Mouse (Mus musculus): ENCODE measurements around the gene Tlr3. TPM values are rescaled to one million over a fixed set of nuclear protein-coding genes. Genes with fewer than 3 reads are reported as not detected.

Tlr3 gene
- 1.0 and 1.2 TPM in 2 replicates for polyA plus RNA-seq (2015; fragmentation: Nextera tagmentation; extraction: Ambion mirVana)

GRCm38 (mm10) chr8:45410882-45411281, at the start of gene Tlr3:
TSS of gene Tlr3 (minus strand) at chr8:45411080.
- H3K4me1 ChIP-seq = peaks cover 6% of the 10 kb centered on the region
- no peaks in the 10 kb centered on the region for H3K36me3 ChIP-seq
- H3K9me3 ChIP-seq = no peaks in the 10 kb centered on the region
- no peaks in the 10 kb centered on the region for H3K27me3 ChIP-seq
- peak within 1 kb of the TSS; percentile 51 for H3K27ac ChIP-seq
- H3K4me2 ChIP-seq = peak within 1 kb of the TSS; percentile 53
- peak within 1 kb of the TSS; percentile 43 for H3K4me3 ChIP-seq
- H3K9ac ChIP-seq = peak within 1 kb of the TSS; percentile 40; the same call in 1 of the 2 replicates
- no peak for ATAC-seq (ENCODE audit: insufficient number of reproducible peaks, low FRiP score, low TSS enrichment, low read depth)
- 43% methylated on average over 2 of the region's 2 CpGs for WGBS

GRCm38 (mm10) chr8:45457874-45458273, 47.0 kb upstream of the Tlr3 start:
- Histone ChIP-seq H3K27me3 (no peaks in the 10 kb centered on the region), H3K4me3 (no peak overlapping the region), H3K27ac (no peak overlapping the region), H3K9ac (no peak overlapping the region), H3K9me3 (no peaks in the 10 kb centered on the region), H3K4me2 (no peak overlapping the region), H3K4me1 (no peaks in the 10 kb centered on the region), H3K36me3 (no peaks in the 10 kb centered on the region)
- no peak for ATAC-seq (ENCODE audit: insufficient number of reproducible peaks, low FRiP score, low TSS enrichment, low read depth)

- 0 out of 2 replicates have a peak, but pooled peaks have one; percentile 55 for ATAC-seq (ENCODE audit: insufficient number of reproducible peaks, low FRiP score, low TSS enrichment, low read depth)
- Histone ChIP-seq H3K9me3 (no peaks in the 10 kb centered on the region), H3K4me3 (no peak overlapping the region), H3K4me1 (no peaks in the 10 kb centered on the region), H3K4me2 (no peak overlapping the region), H3K9ac (no peak overlapping the region), H3K27ac (no peak overlapping the region), H3K36me3 (no peaks in the 10 kb centered on the region), H3K27me3 (no peaks in the 10 kb centered on the region)
- WGBS = 66% methylated on average over 6 of the region's 6 CpGs
These were observed 43.5 kb upstream of the Tlr3 start for GRCm38 (mm10) chr8:45454426-45454825.

- Histone ChIP-seq H3K27ac (no peak overlapping the region), H3K4me2 (no peak overlapping the region), H3K4me3 (no peak overlapping the region), H3K9ac (no peak overlapping the region), H3K4me1 (no peaks in the 10 kb centered on the region), H3K27me3 (no peaks in the 10 kb centered on the region), H3K9me3 (no peaks in the 10 kb centered on the region), H3K36me3 (no peaks in the 10 kb centered on the region)
- no peak for ATAC-seq (ENCODE audit: insufficient number of reproducible peaks, low FRiP score, low TSS enrichment, low read depth)
- WGBS = 79% methylated on average over 3 of the region's 3 CpGs
These were observed 41.2 kb upstream of the Tlr3 start for GRCm38 (mm10) chr8:45452115-45452514.

- no peak overlapping the region for H3K9ac ChIP-seq
- no peak overlapping the region for H3K27ac ChIP-seq
- 74% methylated on average over 3 of the region's 3 CpGs for WGBS
- H3K4me3 ChIP-seq = no peak overlapping the region
- no peaks in the 10 kb centered on the region for H3K27me3 ChIP-seq
- ATAC-seq (ENCODE audit: insufficient number of reproducible peaks, low FRiP score, low TSS enrichment, low read depth) = no peak
- no peaks in the 10 kb centered on the region for H3K4me1 ChIP-seq
- H3K9me3 ChIP-seq = no peaks in the 10 kb centered on the region
- H3K36me3 ChIP-seq = no peaks in the 10 kb centered on the region
- no peak overlapping the region for H3K4me2 ChIP-seq
These were observed 38.0 kb upstream of the Tlr3 start for GRCm38 (mm10) chr8:45448842-45449241.

GRCm38 (mm10) chr8:45448257-45448656, 37.4 kb upstream of the Tlr3 start:
- no peaks in the 10 kb centered on the region for H3K4me1 ChIP-seq
- no peaks in the 10 kb centered on the region for H3K9me3 ChIP-seq
- no peak overlapping the region for H3K27ac ChIP-seq
- no peaks in the 10 kb centered on the region for H3K27me3 ChIP-seq
- no peak overlapping the region for H3K4me2 ChIP-seq
- H3K4me3 ChIP-seq = no peak overlapping the region
- no peaks in the 10 kb centered on the region for H3K36me3 ChIP-seq
- no peak for ATAC-seq (ENCODE audit: insufficient number of reproducible peaks, low FRiP score, low TSS enrichment, low read depth)
- H3K9ac ChIP-seq = no peak overlapping the region
- WGBS = 60% methylated on average over 1 of the region's 1 CpGs

GRCm38 (mm10) chr8:45438899-45439535, 28.1 kb upstream of the Tlr3 start:
- H3K4me1 ChIP-seq = peaks cover 3% of the 10 kb centered on the region; the same call in 1 of the 2 replicates
- WGBS = 3% methylated on average over 5 of the region's 5 CpGs
- ATAC-seq (ENCODE audit: insufficient number of reproducible peaks, low FRiP score, low TSS enrichment, low read depth) = no peak
- 0 out of 2 replicates have a peak overlapping the region, but pooled peaks have one; percentile 17 for H3K4me2 ChIP-seq
- no peak overlapping the region for H3K27ac ChIP-seq
- no peaks in the 10 kb centered on the region for H3K9me3 ChIP-seq
- H3K36me3 ChIP-seq = no peaks in the 10 kb centered on the region
- H3K9ac ChIP-seq = no peak overlapping the region
- no peak overlapping the region for H3K4me3 ChIP-seq
- no peaks in the 10 kb centered on the region for H3K27me3 ChIP-seq

- no peaks in the 10 kb centered on the region for H3K36me3 ChIP-seq
- no peak overlapping the region for H3K27ac ChIP-seq
- H3K4me1 ChIP-seq = no peaks in the 10 kb centered on the region
- H3K27me3 ChIP-seq = no peaks in the 10 kb centered on the region
- H3K9me3 ChIP-seq = no peaks in the 10 kb centered on the region
- no peak overlapping the region for H3K9ac ChIP-seq
- H3K4me2 ChIP-seq = no peak overlapping the region
- no peak overlapping the region for H3K4me3 ChIP-seq
- WGBS = 87% methylated on average over 7 of the region's 7 CpGs
- ATAC-seq (ENCODE audit: insufficient number of reproducible peaks, low FRiP score, low TSS enrichment, low read depth) = no peak
These were observed 9.3 kb upstream of the Tlr3 start for GRCm38 (mm10) chr8:45420151-45420550.

GRCm38 (mm10) chr8:45414965-45415364, 4.1 kb upstream of the Tlr3 start:
- H3K27me3 ChIP-seq = no peaks in the 10 kb centered on the region
- H3K27ac ChIP-seq = no peak overlapping the region
- ATAC-seq (ENCODE audit: insufficient number of reproducible peaks, low FRiP score, low TSS enrichment, low read depth) = no peak
- no peak overlapping the region for H3K4me2 ChIP-seq
- no peaks in the 10 kb centered on the region for H3K36me3 ChIP-seq
- WGBS = 81% methylated on average over 7 of the region's 7 CpGs
- H3K4me1 ChIP-seq = peaks cover 6% of the 10 kb centered on the region
- no peak overlapping the region for H3K4me3 ChIP-seq
- no peaks in the 10 kb centered on the region for H3K9me3 ChIP-seq
- no peak overlapping the region for H3K9ac ChIP-seq

GRCm38 (mm10) chr8:45410146-45410880, 567 bp downstream of the Tlr3 start:
- Histone ChIP-seq H3K27me3 (no peaks in the 10 kb centered on the region), H3K36me3 (no peaks in the 10 kb centered on the region), H3K4me3 (peak overlapping the region; percentile 43), H3K4me2 (peak overlapping the region; percentile 53), H3K9me3 (no peaks in the 10 kb centered on the region), H3K27ac (peak overlapping the region; percentile 51), H3K9ac (peak overlapping the region; percentile 40; the same call in 1 of the 2 replicates), H3K4me1 (peaks cover 6% of the 10 kb centered on the region)
- 10% methylated on average over 18 of the region's 18 CpGs for WGBS
- ATAC-seq (ENCODE audit: insufficient number of reproducible peaks, low FRiP score, low TSS enrichment, low read depth) = peak; percentile 75

GRCm38 (mm10) chr8:45409702-45410101, 1.2 kb downstream of the Tlr3 start:
- Histone ChIP-seq H3K4me2 (peak overlapping the region; percentile 53), H3K27ac (peak overlapping the region; percentile 51; the same call in 1 of the 2 replicates), H3K27me3 (no peaks in the 10 kb centered on the region), H3K9me3 (no peaks in the 10 kb centered on the region), H3K4me3 (peak overlapping the region; percentile 43), H3K9ac (peak overlapping the region; percentile 40; the same call in 1 of the 2 replicates), H3K36me3 (no peaks in the 10 kb centered on the region), H3K4me1 (peaks cover 6% of the 10 kb centered on the region)
- no peak for ATAC-seq (ENCODE audit: insufficient number of reproducible peaks, low FRiP score, low TSS enrichment, low read depth)
- WGBS = 41% methylated on average over 4 of the region's 4 CpGs

- peaks cover 17% of the 10 kb centered on the region for H3K27me3 ChIP-seq
- H3K4me3 ChIP-seq = no peak overlapping the region
- H3K9me3 ChIP-seq = no peaks in the 10 kb centered on the region
- peaks cover 9% of the 10 kb centered on the region for H3K4me1 ChIP-seq
- H3K9ac ChIP-seq = no peak overlapping the region
- 37% methylated on average over 1 of the region's 1 CpGs for WGBS
- no peak overlapping the region for H3K27ac ChIP-seq
- ATAC-seq (ENCODE audit: insufficient number of reproducible peaks, low FRiP score, low TSS enrichment, low read depth) = no peak
- no peaks in the 10 kb centered on the region for H3K36me3 ChIP-seq
- H3K4me2 ChIP-seq = no peak overlapping the region
These were observed 27.6 kb downstream of the Tlr3 start for GRCm38 (mm10) chr8:45383250-45383649.
